Mouse (Mus musculus) lung, postnatal 0 days (tissue): ENCODE measurements around the gene Iqgap1.

Source experiments
- CTCF ChIP-seq: IDR thresholded peaks from 2 replicates; pipeline ENCODE4 v1.5.1; 2016; ENCODE audit warnings: antibody characterized with exemption, mild to moderate bottlenecking
- EP300 ChIP-seq: IDR thresholded peaks from 2 replicates; pipeline ENCODE4 v1.6.1; 2016; ENCODE audit warnings: antibody characterized with exemption, mild to moderate bottlenecking, control low read depth

- TF ChIP-seq CTCF: no peak
- TF ChIP-seq EP300: no peak
Observed at GRCm38 (mm10) chr7:80789534-80789933, 36.2 kb downstream of the Iqgap1 start.
